Mouse (Mus musculus) intestine, embryonic 14.5 days (tissue): ENCODE measurements around the gene Nck1. TPM values are rescaled to one million over a fixed set of nuclear protein-coding genes. Genes with fewer than 3 reads are reported as not detected.
A peak's percentile ranks its signal among the peaks of the same experiment; 100 is the strongest.

Source experiments
- ATAC-seq: fragments of 200-750 bp; cut with Nextera tagmentation; replicated peaks from 2 replicates; pipeline ENCODE4 v1.8.0; 2017; ENCODE audit warnings: low read depth, moderate number of reproducible peaks, moderate TSS enrichment, moderate library complexity; ENCODE audit not compliant: low FRiP score, low TSS enrichment
- DNase-seq: peaks from one replicate; pipeline ENCODE4 v3.0.0-alpha.2; 2018; ENCODE audit warnings: low spot score
- H3K27ac ChIP-seq: fragments of 300-500 bp; sonication (generic); 2 replicates; pipeline ENCODE4 v1.5.1; 2014; ENCODE audit warnings: low read depth, mild to moderate bottlenecking, control low read depth
- H3K27me3 ChIP-seq: fragments of 300-500 bp; sonication (generic); replicated peaks from 2 replicates; pipeline ENCODE4 v1.6.1; 2014; ENCODE audit warnings: low read length, control low read depth; ENCODE audit not compliant: control insufficient read depth, insufficient read depth
- H3K36me3 ChIP-seq: fragments of 300-500 bp; sonication (generic); 2 replicates; pipeline ENCODE4 v1.6.1; 2014; ENCODE audit warnings: low read length, control low read depth; ENCODE audit not compliant: control insufficient read depth, insufficient read depth
- H3K4me1 ChIP-seq: fragments of 300-500 bp; sonication (generic); replicated peaks from 2 replicates; pipeline ENCODE4 v1.6.1; 2014; ENCODE audit warnings: low read length, control low read depth, mixed read lengths; ENCODE audit not compliant: control insufficient read depth, insufficient read depth
- H3K4me2 ChIP-seq: fragments of 300-500 bp; sonication (generic); 2 replicates; pipeline ENCODE4 v1.6.1; 2014; ENCODE audit warnings: low read length
- H3K4me3 ChIP-seq: fragments of 300-500 bp; sonication (generic); 2 replicates; pipeline ENCODE4 v1.5.1; 2014; ENCODE audit warnings: low read depth, low read length, control low read depth, mixed read lengths
- H3K9ac ChIP-seq: fragments of 300-500 bp; sonication (generic); 2 replicates; pipeline ENCODE4 v1.6.1; 2014; ENCODE audit warnings: mild to moderate bottlenecking, low read length
- H3K9me3 ChIP-seq: fragments of 300-500 bp; sonication (generic); 2 replicates; pipeline ENCODE4 v1.6.1; 2016; ENCODE audit warnings: low read length, control low read depth; ENCODE audit not compliant: control insufficient read depth
- WGBS: fragments of 180-500 bp; shearing (Covaris S2); extraction: QIAGEN DNeasy Blood & Tissue Kit; methylation state at CpG from one replicate; pipeline ENCODE4 v1.1.7; 2014; 5-methylcytosine and 5-hydroxymethylcytosine counted together
- polyA plus RNA-seq: library from polyadenylated mRNA; unstranded; fragments of >200 nt; fragmentation: Nextera tagmentation; extraction: Ambion mirVana; gene quantifications from 2 replicates; pipeline ENCODE4 v1.2.1, GENCODE M21; 2014

Nck1 gene
- polyA plus RNA-seq, 1 experiment from 2014 or later = 57.2 TPM

DNA sequence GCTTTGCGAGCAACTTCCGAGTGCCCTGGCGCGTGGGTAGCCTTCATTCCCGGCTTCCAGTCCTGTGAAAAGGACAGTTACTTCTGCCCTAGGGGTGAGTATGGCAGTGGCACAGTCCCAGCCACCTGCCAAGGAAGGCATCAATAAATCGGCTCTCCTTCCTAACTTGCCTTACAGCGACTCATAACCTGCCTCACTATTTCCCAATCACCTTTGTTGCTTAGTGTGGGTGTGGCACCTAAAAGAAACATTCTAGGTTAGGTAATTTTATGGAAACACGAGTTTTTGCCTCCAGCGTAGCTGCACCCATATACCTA lies 618 bp upstream of the Nck1 start:
- Histone ChIP-seq H3K36me3 (no peaks in the 10 kb centered on the region), H3K9me3 (peaks cover 10% of the 10 kb centered on the region), H3K4me1 (peaks cover 21% of the 10 kb centered on the region), H3K4me2 (peak overlapping the region; percentile 89), H3K27ac (peak overlapping the region; percentile 90; the same call in 1 of the 2 replicates), H3K4me3 (peak overlapping the region; percentile 87), H3K9ac (peak overlapping the region; percentile 87), H3K27me3 (no peaks in the 10 kb centered on the region)
- DNase-seq = no peak
- WGBS = 9% methylated on average over 9 of the region's 9 CpGs
- ATAC-seq = peak; percentile 48; the same call in 1 of the 2 replicates

- H3K4me1 ChIP-seq = peaks cover 21% of the 10 kb centered on the region
- H3K9ac ChIP-seq = peak overlapping the region; percentile 87
- ATAC-seq = no peak; the same call in 1 of the 2 replicates
- 1% methylated on average over 38 of the region's 38 CpGs for WGBS
- H3K4me2 ChIP-seq = peak overlapping the region; percentile 89
- no peaks in the 10 kb centered on the region for H3K36me3 ChIP-seq
- peak overlapping the region; percentile 90 for H3K27ac ChIP-seq
- H3K9me3 ChIP-seq = peaks cover 10% of the 10 kb centered on the region
- no peaks in the 10 kb centered on the region for H3K27me3 ChIP-seq
- H3K4me3 ChIP-seq = peak overlapping the region; percentile 87
- DNase-seq = no peak
Measured at GRCm38 (mm10) chr9:100544948-100545714, 803 bp downstream of the Nck1 start.

- H3K9me3 ChIP-seq = no peaks in the 10 kb centered on the region
- no peak overlapping the region for H3K4me3 ChIP-seq
- H3K4me1 ChIP-seq = no peaks in the 10 kb centered on the region
- H3K27ac ChIP-seq = no peak overlapping the region
- 91% methylated on average over 2 of the region's 2 CpGs for WGBS
- H3K4me2 ChIP-seq = no peak overlapping the region
- ATAC-seq (no peak), DNase-seq (no peak)
- no peak overlapping the region for H3K9ac ChIP-seq
- H3K36me3 ChIP-seq = no peaks in the 10 kb centered on the region
- no peaks in the 10 kb centered on the region for H3K27me3 ChIP-seq
Measured at GRCm38 (mm10) chr9:100535618-100536262, 10.2 kb downstream of the Nck1 start.

- no peak for ATAC-seq
- DNase-seq = no peak
- 90% methylated on average over 3 of the region's 3 CpGs for WGBS
- Histone ChIP-seq H3K4me1 (no peaks in the 10 kb centered on the region), H3K9me3 (no peaks in the 10 kb centered on the region), H3K9ac (no peak overlapping the region), H3K4me2 (no peak overlapping the region), H3K27me3 (no peaks in the 10 kb centered on the region), H3K27ac (no peak overlapping the region), H3K36me3 (no peaks in the 10 kb centered on the region), H3K4me3 (no peak overlapping the region)
Measured at GRCm38 (mm10) chr9:100534686-100535085, 11.2 kb downstream of the Nck1 start.

- H3K9ac ChIP-seq = no peak overlapping the region
- H3K36me3 ChIP-seq = no peaks in the 10 kb centered on the region
- no peaks in the 10 kb centered on the region for H3K9me3 ChIP-seq
- 60% methylated on average over 3 of the region's 3 CpGs for WGBS
- H3K4me2 ChIP-seq = no peak overlapping the region
- H3K27me3 ChIP-seq = no peaks in the 10 kb centered on the region
- ATAC-seq (no peak), DNase-seq (no peak)
- H3K27ac ChIP-seq = no peak overlapping the region
- no peak overlapping the region for H3K4me3 ChIP-seq
- H3K4me1 ChIP-seq = no peaks in the 10 kb centered on the region
Measured at GRCm38 (mm10) chr9:100532847-100533505, 13.0 kb downstream of the Nck1 start.

- Histone ChIP-seq H3K4me1 (no peaks in the 10 kb centered on the region), H3K27me3 (no peaks in the 10 kb centered on the region), H3K4me2 (no peak overlapping the region), H3K9me3 (no peaks in the 10 kb centered on the region), H3K9ac (no peak overlapping the region), H3K36me3 (no peaks in the 10 kb centered on the region), H3K27ac (no peak overlapping the region), H3K4me3 (no peak overlapping the region)
- WGBS = 63% methylated on average over 1 of the region's 1 CpGs
- ATAC-seq = no peak
- no peak for DNase-seq
Measured at GRCm38 (mm10) chr9:100531296-100531695, 14.6 kb downstream of the Nck1 start.

GRCm38 (mm10) chr9:100525225-100525624 lies 20.7 kb downstream of the Nck1 start:
- no peaks in the 10 kb centered on the region for H3K4me1 ChIP-seq
- no peak for ATAC-seq
- H3K4me2 ChIP-seq = no peak overlapping the region
- WGBS = 76% methylated on average over 2 of the region's 2 CpGs
- no peak overlapping the region for H3K9ac ChIP-seq
- H3K36me3 ChIP-seq = no peaks in the 10 kb centered on the region
- DNase-seq = no peak
- no peaks in the 10 kb centered on the region for H3K9me3 ChIP-seq
- no peak overlapping the region for H3K4me3 ChIP-seq
- no peaks in the 10 kb centered on the region for H3K27me3 ChIP-seq
- no peak overlapping the region for H3K27ac ChIP-seq

DNA sequence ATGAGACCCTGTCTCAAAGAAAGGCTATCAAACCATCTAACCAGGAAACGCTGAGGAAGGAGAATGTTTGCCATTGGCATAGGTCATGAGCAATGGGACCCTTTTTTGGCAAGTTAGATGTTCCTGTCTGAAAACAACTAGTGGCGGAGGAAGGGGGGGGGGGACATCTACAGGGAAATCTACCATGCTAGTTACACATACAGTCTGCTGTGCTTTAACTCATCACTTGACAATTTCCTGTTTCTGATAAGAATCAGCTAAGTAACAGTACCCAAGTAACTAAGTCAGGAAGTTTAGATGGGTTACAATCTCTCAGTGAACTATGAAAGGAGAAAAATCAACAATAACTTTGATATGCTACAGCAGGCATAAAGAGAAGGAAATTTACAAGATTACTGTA lies 23.9 kb downstream of the Nck1 start:
- Histone ChIP-seq H3K9ac (no peak overlapping the region), H3K4me2 (no peak overlapping the region), H3K4me3 (no peak overlapping the region), H3K27ac (no peak overlapping the region), H3K9me3 (no peaks in the 10 kb centered on the region), H3K36me3 (no peaks in the 10 kb centered on the region), H3K4me1 (no peaks in the 10 kb centered on the region), H3K27me3 (no peaks in the 10 kb centered on the region)
- no peak for ATAC-seq
- no peak for DNase-seq
- WGBS = 68% methylated on average over 2 of the region's 2 CpGs
